Mouse (Mus musculus) gastrocnemius, postnatal 36 days (tissue): ENCODE measurements at regions not wholly inside any gene's neighbourhood (a gene's known extent, or its start where the extent isn't known, plus 50 kb on each side); places are given as distances from the start of the nearest gene placed in this dataset.

Source experiments
- DNase-seq, 2 experiments: peaks; one replicate each; pipeline ENCODE4 v3.0.0; 2022
- intact Hi-C: fragments of 180-260 bp; cut with DNase I; formaldehyde crosslinking; loops from one replicate; pipeline ENCODE4 v1.15.1; 2025
- microRNA-seq, 2 experiments: library from miRNA; unstranded; fragments of <30 nt; microRNA quantifications; one replicate each; pipeline ENCODE4 v1.2.0; 2021

DNA sequence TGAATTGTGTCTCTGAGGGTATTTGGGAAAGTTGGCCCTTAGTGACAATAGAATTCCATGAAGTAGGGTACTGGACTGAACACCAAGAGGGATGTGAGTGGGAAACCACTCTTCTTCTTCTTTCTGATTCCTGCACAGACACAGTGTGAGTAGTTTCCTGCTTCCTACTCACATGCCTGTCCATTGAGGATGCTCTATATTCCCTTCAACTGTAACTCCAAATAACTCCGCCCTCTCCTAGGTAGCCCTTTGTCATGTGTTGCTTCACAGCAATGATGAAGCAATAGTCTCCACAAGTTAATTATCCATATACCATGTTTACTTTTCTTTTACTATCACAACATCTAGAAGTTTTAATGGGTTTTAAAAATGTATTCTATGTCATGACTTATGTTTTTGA is 132.7 kb upstream of the Tusc1 start:
- intact Hi-C loops: no loop called here
- no peak for DNase-seq

DNA sequence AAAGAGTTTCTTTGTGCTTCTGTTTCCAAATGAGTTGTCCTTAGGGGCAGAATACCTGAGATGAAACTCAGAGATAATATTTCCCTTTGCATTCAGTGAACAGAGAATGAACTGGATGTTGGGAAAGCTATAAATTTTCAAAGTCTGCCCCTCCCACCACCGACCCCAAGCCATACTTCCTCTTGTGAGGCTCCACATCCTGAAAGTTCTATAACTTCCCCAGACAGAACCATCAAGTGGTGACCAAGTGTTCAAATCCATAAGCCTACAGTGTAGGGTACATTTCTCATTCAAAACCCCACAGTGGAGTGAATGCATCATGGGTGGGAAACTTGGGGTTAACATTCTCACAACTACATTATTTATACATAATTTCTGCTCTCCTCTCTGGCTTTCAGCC is 132.1 kb upstream of the Tusc1 start:
- intact Hi-C loops: no loop called here
- no peak for DNase-seq

DNA sequence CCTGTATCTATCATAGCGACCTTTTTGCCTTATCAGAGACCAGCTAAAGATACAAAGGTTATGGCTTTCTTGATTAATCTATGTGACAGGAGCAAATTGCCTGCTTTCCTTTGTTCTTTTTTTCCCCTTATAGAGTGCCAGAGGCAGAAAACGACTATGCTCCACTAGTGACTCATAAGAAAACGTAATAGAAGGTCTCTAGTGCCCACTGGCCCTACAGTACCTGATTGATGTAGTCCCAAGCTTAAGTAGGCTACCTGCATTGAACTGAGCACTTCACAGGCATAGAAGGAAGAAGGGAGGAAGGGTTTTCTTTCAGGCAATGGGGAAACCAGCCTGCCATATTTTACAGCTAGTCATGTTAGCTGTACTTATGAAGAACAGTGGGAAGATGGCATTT is 116.0 kb upstream of the Tusc1 start:
- intact Hi-C loops: no loop called here

DNA sequence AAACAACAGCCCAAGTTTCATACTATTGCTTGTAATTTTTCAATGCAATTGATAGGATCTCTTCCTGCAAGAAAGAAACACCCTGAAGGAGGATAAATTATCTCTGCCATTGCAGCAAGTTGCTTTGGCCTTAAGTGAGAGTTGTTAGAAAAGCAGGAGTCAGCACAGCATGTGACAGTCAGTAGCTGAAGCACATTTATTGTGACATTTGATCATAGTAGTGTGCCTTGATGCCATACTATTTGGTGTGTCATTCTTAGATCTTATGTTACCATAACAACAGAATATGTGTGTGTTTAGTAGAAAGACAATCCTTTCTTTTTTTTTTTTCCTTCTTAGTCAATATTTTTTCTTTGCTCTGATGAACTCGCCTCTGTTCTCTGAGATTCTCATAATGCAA is 115.5 kb upstream of the Tusc1 start:
- intact Hi-C loops: no loop called here

More for the DNA sequence above, 116.0 kb upstream of the Tusc1 start:
- DNase-seq: no peak

DNA sequence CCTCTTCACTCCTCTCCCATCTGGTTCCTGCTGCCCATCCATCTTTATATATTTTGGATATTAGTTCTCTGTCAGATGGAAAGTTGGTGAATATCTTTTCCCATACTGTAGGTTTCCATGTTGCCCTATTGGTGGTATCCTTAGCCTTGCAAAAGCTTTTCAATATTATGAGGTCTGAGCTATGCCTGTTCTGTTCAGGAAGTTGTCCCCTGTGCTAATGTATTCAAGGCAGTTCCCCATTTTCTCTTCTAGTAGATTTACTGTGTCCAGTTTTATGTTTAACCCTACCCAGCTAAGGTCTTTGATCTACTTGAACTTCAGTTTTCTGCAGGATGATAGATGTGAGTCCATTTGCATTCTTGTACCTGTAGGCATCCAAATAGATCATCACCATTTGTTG is 109.4 kb upstream of the Tusc1 start:
- intact Hi-C loops: loop anchor here (10.0 kb wide), 1 partner anchor 170 kb away; no protein-coding TSS in a partner anchor
- DNase-seq: no peak

More for the DNA sequence above, 115.5 kb upstream of the Tusc1 start:
- no peak for DNase-seq

DNA sequence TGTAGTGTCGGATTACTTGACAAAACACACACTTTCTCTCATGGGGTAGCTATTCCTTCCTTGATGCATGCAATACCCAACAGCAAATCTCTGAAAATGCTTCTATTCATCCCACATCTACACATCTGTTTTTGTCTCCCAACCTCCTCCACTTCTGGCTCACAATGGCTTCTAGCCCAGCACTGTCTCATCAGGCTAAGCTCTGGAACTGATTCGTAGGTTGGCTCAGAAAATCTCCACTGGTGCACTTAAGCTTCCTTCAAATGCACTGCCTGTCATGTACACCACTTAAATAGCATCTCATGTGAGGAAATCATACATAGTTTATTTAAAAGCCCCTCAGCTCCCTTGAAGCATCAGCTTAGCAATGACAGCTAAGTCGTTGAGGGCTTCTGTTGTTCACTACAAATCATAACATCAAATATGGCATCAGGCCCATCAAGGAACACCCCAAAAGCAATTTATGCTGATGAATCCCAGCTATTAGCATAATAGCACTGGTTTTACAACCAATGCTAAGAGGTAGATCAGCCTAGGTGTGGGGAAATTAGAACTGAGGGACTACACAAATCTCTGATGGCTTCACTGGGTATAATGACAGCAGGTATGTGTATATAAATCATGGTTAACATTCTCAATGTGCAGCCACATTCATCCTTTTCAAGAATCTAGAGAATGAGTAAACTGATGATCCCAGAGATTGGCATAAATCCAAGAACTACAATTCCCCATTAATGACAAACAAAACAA is 103.5 kb upstream of the Tusc1 start:
- no peak for DNase-seq
- intact Hi-C loops: no loop called here

DNA sequence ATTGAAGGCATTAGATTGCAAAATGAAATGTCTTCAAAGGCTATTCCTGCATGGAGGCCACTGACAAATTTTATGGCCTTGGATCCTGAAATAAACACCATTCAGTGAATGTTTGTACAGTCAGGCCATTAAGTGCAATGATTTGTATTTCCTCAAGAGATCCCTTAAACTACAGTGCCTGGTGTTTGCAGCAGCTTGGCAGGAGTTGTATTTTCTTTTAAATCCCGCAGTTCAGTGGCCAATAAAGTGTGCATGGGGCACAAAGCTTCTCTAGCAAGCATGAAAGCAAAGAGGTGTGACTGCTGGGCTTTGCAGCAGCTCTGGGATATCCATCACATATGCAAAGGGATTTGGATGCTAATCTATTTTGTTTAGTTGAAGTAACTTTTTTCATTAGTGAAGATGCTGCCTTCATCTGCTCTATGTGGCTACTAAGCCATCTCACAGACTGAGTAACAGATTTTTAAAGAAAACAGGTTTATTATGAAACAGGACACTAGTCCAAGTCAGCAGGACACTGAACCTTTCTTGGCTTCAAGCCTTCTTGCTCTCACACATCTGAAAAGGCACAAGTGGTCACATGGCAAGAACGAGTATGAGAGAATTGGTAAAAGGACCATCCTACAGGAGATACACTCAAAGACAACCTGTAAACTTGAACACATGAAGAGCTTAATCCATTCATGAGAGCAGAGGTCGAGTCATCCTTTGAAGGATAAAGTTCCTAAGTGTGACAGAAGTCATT is 102.2 kb upstream of the Tusc1 start:
- intact Hi-C loops: no loop called here
- no peak for DNase-seq

DNA sequence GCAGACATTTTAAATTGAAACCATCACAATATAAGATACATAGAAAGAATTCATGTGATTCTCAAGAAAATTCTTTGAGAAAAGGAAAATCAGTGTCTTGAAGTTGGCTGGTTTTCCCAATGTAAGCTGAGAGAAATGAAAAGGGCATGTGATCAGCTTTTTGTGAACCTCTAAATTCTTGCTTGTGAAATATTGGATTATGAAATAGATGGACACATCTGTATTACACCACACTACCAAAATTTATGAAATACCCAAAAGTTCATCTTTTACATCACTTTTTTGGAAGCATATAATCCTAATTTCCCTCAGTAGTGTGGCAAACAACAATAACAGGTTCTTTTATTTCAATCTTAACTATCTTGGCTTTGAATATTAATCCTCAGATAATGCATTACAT is 77.4 kb upstream of the Tusc1 start:
- no peak for DNase-seq
- intact Hi-C loops: no loop called here

DNA sequence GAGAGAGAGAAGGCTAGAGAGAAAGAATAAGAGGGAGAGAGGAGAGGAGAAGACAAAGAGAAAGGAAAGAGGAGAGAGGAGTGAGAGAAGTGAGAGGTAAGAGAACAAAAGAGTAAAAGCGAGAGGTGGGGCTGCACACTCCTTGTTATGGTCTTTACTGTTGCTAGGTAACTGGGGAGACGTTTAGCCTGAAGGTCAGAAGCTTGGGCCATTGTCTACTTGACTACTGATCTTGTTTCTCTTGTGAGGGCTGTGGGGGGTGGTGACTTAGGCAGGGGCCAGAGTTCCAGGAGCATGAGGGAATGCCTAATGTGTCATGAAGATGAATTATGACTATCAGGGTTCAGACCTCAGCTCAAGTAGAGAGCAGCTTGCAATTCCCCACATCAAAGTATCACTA is 71.6 kb upstream of the Tusc1 start:
- no peak for DNase-seq

DNA sequence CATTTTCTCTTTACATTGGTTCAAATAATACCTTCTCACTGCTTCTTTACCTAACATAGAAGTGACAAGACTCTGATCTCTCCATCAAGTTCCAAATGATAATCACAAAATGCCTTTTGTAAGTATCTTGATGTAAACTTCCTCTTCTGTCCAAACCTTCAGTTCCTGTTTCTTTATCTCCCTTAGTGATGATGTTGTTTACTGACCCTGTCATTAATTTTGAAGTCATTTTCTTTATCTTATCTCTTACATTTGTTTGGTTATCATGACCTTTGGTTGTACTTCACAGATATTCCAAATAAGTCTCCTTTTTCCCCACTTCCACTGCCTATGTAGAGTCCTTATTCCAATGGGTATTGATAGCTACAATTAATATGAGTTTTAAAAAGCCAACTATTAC is 65.3 kb upstream of the Tusc1 start:
- DNase-seq: no peak
- intact Hi-C loops: no loop called here

More for the DNA sequence above, 71.6 kb upstream of the Tusc1 start:
- intact Hi-C loops: no loop called here

Small RNA genes in the stretch of these regions (microRNA-seq; reads per million reads assigned to microRNA genes)
- 0 reads per million in 2 experiments for gene Gm22619
